Mouse (Mus musculus): ENCODE data around the gene Krtap27-1. TPM values are rescaled to one million over a fixed set of nuclear protein-coding genes. Genes with fewer than 3 reads are reported as not detected.

The Krtap27-1 gene
- not detected in 2 replicates for polyA plus RNA-seq (2012; rRNA removed)

GRCm38 (mm10) chr16:88671571-88671970 is at the start of gene Krtap27-1:
Krtap27-1 (minus strand) TSS chr16:88671671.

GRCm38 (mm10) chr16:88707496-88708012 is 36.1 kb upstream of the Krtap27-1 start, which contains the start of gene 2310061N02Rik:
2310061N02Rik (minus strand) TSS chr16:88707962.

GRCm38 (mm10) chr16:88647358-88647846 is 24.1 kb downstream of the Krtap27-1 start, which contains the start of gene Krtap26-1:
Krtap26-1 (minus strand) TSS chr16:88647796.

DNA sequence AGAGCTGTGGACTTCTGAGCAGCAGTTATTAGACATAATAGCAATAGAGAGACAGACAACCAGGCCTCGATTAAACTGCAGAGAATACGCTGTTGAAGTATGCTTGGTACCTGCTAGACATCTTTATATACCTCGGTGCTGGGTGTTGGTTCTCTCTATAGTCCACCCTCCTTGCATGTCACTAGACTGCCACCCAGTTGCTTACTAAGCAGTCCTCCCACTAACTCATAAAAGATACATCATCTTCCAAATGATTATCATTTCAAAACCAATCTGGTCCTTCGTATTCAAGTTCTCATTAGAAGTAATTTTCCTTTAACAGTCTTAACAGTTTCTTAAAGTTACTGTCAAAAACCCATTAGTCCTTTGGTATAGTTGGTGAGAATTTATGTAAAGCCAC is 43.9 kb downstream of the Krtap27-1 start, which contains the start of gene 2310079G19Rik:
TSS of gene 2310079G19Rik (minus strand) at position 101 of the 400 bp plus-strand sequence.

Other genes starting within 250 kb of the Krtap27-1 start
- not detected in 2 replicates for gene Cldn17, start 164.7 kb downstream of the Krtap27-1 start, polyA plus RNA-seq (2012; rRNA removed)
- gene Cldn8, start 108.5 kb downstream of the Krtap27-1 start, polyA plus RNA-seq (2012; rRNA removed): 0.01 TPM in 1 of 2 replicates, not detected in the other
- gene Krtap24-1, start 59.4 kb downstream of the Krtap27-1 start, polyA plus RNA-seq (2012; rRNA removed): not detected in 2 replicates
- gene 2310079G19Rik, start 44.0 kb downstream of the Krtap27-1 start, polyA plus RNA-seq (2012; rRNA removed): not detected in 2 replicates
- gene Krtap26-1, start 23.9 kb downstream of the Krtap27-1 start, polyA plus RNA-seq (2012; rRNA removed): not detected in 2 replicates
- gene 2310061N02Rik, start 36.3 kb upstream of the Krtap27-1 start, polyA plus RNA-seq (2012; rRNA removed): not detected in 2 replicates
- gene Krtap13-1, start 57.2 kb upstream of the Krtap27-1 start, polyA plus RNA-seq (2012; rRNA removed): not detected in 2 replicates
- gene Krtap13, start 80.0 kb upstream of the Krtap27-1 start, polyA plus RNA-seq (2012; rRNA removed): not detected in 2 replicates
- gene 2310034C09Rik, start 87.2 kb upstream of the Krtap27-1 start, polyA plus RNA-seq (2012; rRNA removed): not detected in 2 replicates
- gene 2310057N15Rik, start 102.5 kb upstream of the Krtap27-1 start, polyA plus RNA-seq (2012; rRNA removed): not detected in 2 replicates
- not detected in 2 replicates for gene Gm5965, start 106.2 kb upstream of the Krtap27-1 start, polyA plus RNA-seq (2012; rRNA removed)
- not detected in 2 replicates for gene Gm20741, start 140.5 kb upstream of the Krtap27-1 start, polyA plus RNA-seq (2012; rRNA removed)
- gene Krtap15, start 148.5 kb upstream of the Krtap27-1 start, polyA plus RNA-seq (2012; rRNA removed): not detected in 2 replicates
- gene Krtap14, start 154.5 kb upstream of the Krtap27-1 start, polyA plus RNA-seq (2012; rRNA removed): not detected in 2 replicates
- gene Krtap19-1, start 197.7 kb upstream of the Krtap27-1 start, polyA plus RNA-seq (2012; rRNA removed): not detected in 2 replicates
- gene Krtap19-2, start 202.6 kb upstream of the Krtap27-1 start, polyA plus RNA-seq (2012; rRNA removed): not detected in 2 replicates
- gene Krtap19-3, start 206.4 kb upstream of the Krtap27-1 start, polyA plus RNA-seq (2012; rRNA removed): not detected in 2 replicates
- gene Krtap19-4, start 213.4 kb upstream of the Krtap27-1 start, polyA plus RNA-seq (2012; rRNA removed): not detected in 2 replicates
- gene Krtap19-5, start 224.8 kb upstream of the Krtap27-1 start, polyA plus RNA-seq (2012; rRNA removed): not detected in 2 replicates